Mouse (Mus musculus): ENCODE results near the gene Sept9. TPM values are rescaled to one million over a fixed set of nuclear protein-coding genes. Genes with fewer than 3 reads are reported as not detected.

The Sept9 gene
- 100 to 1,000 TPM; 265 to 345 TPM for polyA plus RNA-seq (2017; shearing (Covaris generic))

- no peak for ATAC-seq
These were observed at the start of gene Sept9 for GRCm38 (mm10) chr11:117199282-117200175. Sept9 (plus strand) TSS chr11:117199661.

GRCm38 (mm10) chr11:117150467-117150966 lies 48.9 kb upstream of the Sept9 start:
- ATAC-seq, result no peak

- no peak for ATAC-seq
These were observed 48.0 kb upstream of the Sept9 start for GRCm38 (mm10) chr11:117151461-117151860.

GRCm38 (mm10) chr11:117152541-117152940 lies 46.9 kb upstream of the Sept9 start:
- no peak for ATAC-seq

- no peak for ATAC-seq
These were observed 45.9 kb upstream of the Sept9 start for GRCm38 (mm10) chr11:117153553-117153952.

GRCm38 (mm10) chr11:117154088-117154815 lies 45.2 kb upstream of the Sept9 start:
- no peak for ATAC-seq

GRCm38 (mm10) chr11:117156725-117157124 lies 42.7 kb upstream of the Sept9 start:
- no peak for ATAC-seq

GRCm38 (mm10) chr11:117158343-117158742 lies 41.1 kb upstream of the Sept9 start:
- ATAC-seq, result no peak

GRCm38 (mm10) chr11:117159257-117159945 lies 40.1 kb upstream of the Sept9 start:
- no peak for ATAC-seq

- ATAC-seq, result no peak
These were observed 39.5 kb upstream of the Sept9 start for GRCm38 (mm10) chr11:117159946-117160307.

- ATAC-seq, result no peak
These were observed 38.7 kb upstream of the Sept9 start for GRCm38 (mm10) chr11:117160791-117161190.

GRCm38 (mm10) chr11:117161574-117161973 lies 37.9 kb upstream of the Sept9 start:
- no peak for ATAC-seq

GRCm38 (mm10) chr11:117163098-117163497 lies 36.4 kb upstream of the Sept9 start:
- no peak for ATAC-seq

- no peak for ATAC-seq
These were observed 35.7 kb upstream of the Sept9 start for GRCm38 (mm10) chr11:117163771-117164170.

GRCm38 (mm10) chr11:117168278-117169087 lies 31.0 kb upstream of the Sept9 start:
- ATAC-seq, result no peak

GRCm38 (mm10) chr11:117169088-117169635 lies 30.3 kb upstream of the Sept9 start:
- no peak for ATAC-seq

GRCm38 (mm10) chr11:117169801-117170565 lies 29.5 kb upstream of the Sept9 start:
- ATAC-seq, result no peak

- no peak for ATAC-seq
These were observed 25.2 kb upstream of the Sept9 start for GRCm38 (mm10) chr11:117174098-117174892.

- ATAC-seq, result peak; percentile 49
These were observed 24.5 kb upstream of the Sept9 start for GRCm38 (mm10) chr11:117174924-117175323.

GRCm38 (mm10) chr11:117175472-117175871 lies 24.0 kb upstream of the Sept9 start:
- ATAC-seq, result no peak
